Mouse (Mus musculus) E14TG2a.4 (cell line): ENCODE measurements around the gene Btbd6.

ENCODE experiments used
- CTCF ChIP-seq: conservative IDR thresholded peaks from 2 replicates; pipeline ENCODE4 v1.5.1; 2014; ENCODE audit warnings: low read length
- NANOG ChIP-seq: IDR thresholded peaks from 2 replicates; pipeline ENCODE4 v1.6.1; 2014; ENCODE audit warnings: borderline replicate concordance, low read length, mixed read lengths

DNA sequence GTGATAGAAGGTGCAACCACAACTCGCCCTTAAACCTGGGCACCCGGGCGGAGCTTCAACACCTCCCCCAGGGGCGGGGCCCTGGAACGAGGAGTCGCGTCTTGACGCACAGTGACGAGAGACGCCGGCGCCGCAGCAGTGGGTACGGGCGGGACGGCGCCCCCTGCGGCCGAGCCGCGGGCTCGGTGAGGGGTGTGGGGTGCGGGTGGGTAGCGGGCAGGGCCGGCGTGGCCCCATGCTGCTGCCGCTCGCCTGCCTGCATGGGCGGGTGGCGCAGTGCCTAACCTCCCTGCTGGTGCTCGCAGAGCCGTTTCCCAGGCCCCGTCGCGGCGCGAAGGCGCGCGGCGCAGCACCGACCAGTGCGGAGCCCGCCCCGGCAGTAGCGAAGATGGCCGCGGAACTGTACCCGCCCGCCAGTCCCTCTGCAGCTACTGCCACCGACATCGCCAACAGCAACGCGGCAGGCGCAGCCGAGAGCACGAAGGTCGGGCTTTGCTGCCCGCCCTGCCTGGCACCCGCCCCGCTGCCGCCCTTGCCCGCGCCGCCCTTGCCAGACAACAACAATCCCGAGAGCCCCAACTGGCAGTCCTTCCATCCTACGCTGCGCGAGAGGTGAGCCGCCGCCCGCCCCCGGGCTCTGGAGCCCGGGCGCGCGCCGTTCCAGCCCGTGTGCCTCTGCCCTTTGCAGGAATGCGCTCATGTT, at the start of gene Btbd6:
- TF ChIP-seq CTCF: no peak
- no peak for TF ChIP-seq NANOG
